Mouse (Mus musculus) liver, embryonic 12.5 days (tissue): ENCODE results near the gene Iqsec1. TPM values are rescaled to one million over a fixed set of nuclear protein-coding genes. Genes with fewer than 3 reads are reported as not detected.

ENCODE experiments used
- microRNA-seq: library from miRNA; unstranded; fragments of <30 nt; microRNA quantifications from one replicate; pipeline ENCODE4, GENCODE M21; 2017
- polyA plus RNA-seq: library from polyadenylated mRNA; unstranded; fragments of >200 nt; fragmentation: Nextera tagmentation; extraction: Ambion mirVana; gene quantifications from 2 replicates; pipeline ENCODE4 v1.2.1, GENCODE M21; 2016

The Iqsec1 gene
- polyA plus RNA-seq, 1 experiment from 2014 or later: 3.9 TPM

Small RNAs within 50 kb of the gene (microRNA-seq; reads per million reads assigned to microRNA genes)
- not detected for gene Gm24816

Other genes with a start within 250 kb of the Iqsec1 start
- 54.0 and 55.6 TPM in 2 replicates for gene Nup210, start 128.1 kb upstream of the Iqsec1 start, polyA plus RNA-seq
- gene Hdac11, start 168.0 kb upstream of the Iqsec1 start, polyA plus RNA-seq: 6.0 and 7.5 TPM in 2 replicates
- 15.9 and 17.0 TPM in 2 replicates for gene Fbln2, start 223.8 kb upstream of the Iqsec1 start, polyA plus RNA-seq